Comparison of ENCODE assay signal across 7 mouse cellular contexts in genomic region chr19:10033211-10033973, GRCm38 (mm10). TPM values are rescaled to one million over a fixed set of nuclear protein-coding genes. Genes with fewer than 3 reads are reported as not detected.
DNase-seq lines count a peak whose midpoint lies in the region; ATAC-seq and TF ChIP-seq lines count a peak whose summit lies in the region.

No protein-coding gene starts in this region.

- peak; percentile 92 for TF ChIP-seq CTCF in E14TG2a.4 (conservative IDR thresholded peaks at IDR 0.05; ENCODE audit: low read length)

- H3K27me3 ChIP-seq in E14TG2a.4 (ENCODE audit: insufficient read depth, low read length), result peaks cover 25% of the 10 kb centered on the region

- H3K36me3 ChIP-seq in E14TG2a.4 (ENCODE audit: insufficient read depth, low read length), result peaks cover 22% of the 10 kb centered on the region; the same call in 1 of the 2 replicates

- H3K4me3 ChIP-seq in E14TG2a.4 (replicated peaks; ENCODE audit: low read length), result no peak overlapping the region

- peak; percentile 65 to 72 for ATAC-seq in hematopoietic stem cell, adult 5-6 weeks (replicated peaks in 1 of 2; ENCODE audit: insufficient read depth in 1 of 2, low FRiP score in 2 of 2, low TSS enrichment in 1 of 2, low read depth in 1 of 2, poor library complexity in 2 of 2, severe bottlenecking in 2 of 2)

- DNase-seq in T-cell, adult 2 months (ENCODE audit: low spot score), result peak; percentile 47
- peak; percentile 63 for DNase-seq in embryo, embryonic 9.5 days (ENCODE audit: extremely low spot score)
- DNase-seq in layer of hippocampus, postnatal 36 days, result peak; percentile 37 to 47
- peak; percentile 77 for DNase-seq in lung, postnatal 36 days
- peak; percentile 67 to 72 for DNase-seq in right cerebral cortex, adult 2 months (ENCODE audit: low spot score in 2 of 2)

- H3K9me3 ChIP-seq in E14TG2a.4 (ENCODE audit: low read length), result no peaks in the 10 kb centered on the region

- H3K4me1 ChIP-seq in E14TG2a.4 (replicated peaks; ENCODE audit: low read depth, low read length), result peaks cover 5% of the 10 kb centered on the region; the same call in 1 of the 2 replicates

RNA-seq across cellular contexts. Expression of gene Fads3, which starts 8.0 kb away (rescaled TPM):
- 3.4 and 6.3 TPM in 2 replicates for total RNA-seq in hematopoietic stem cell, adult 5-6 weeks (2017)
- total RNA-seq in layer of hippocampus, postnatal 36 days (2021), result 10 to 100 TPM; 24.3 to 24.5 TPM

RNA-seq across cellular contexts. Expression of gene Rab3il1, which starts 31.9 kb away (rescaled TPM):
- total RNA-seq in hematopoietic stem cell, adult 5-6 weeks (2017), result 11.2 and 13.1 TPM in 2 replicates
- 10 to 100 TPM in 1 of 2 experiments, 1 to 10 TPM in 1; 8.9 to 10.4 TPM for total RNA-seq in layer of hippocampus, postnatal 36 days (2021)

RNA-seq across cellular contexts. Expression of gene Best1, which starts 32.0 kb away (rescaled TPM):
- total RNA-seq in hematopoietic stem cell, adult 5-6 weeks (2017), result 2.5 TPM in 1 of 2 replicates, not detected in the other
- total RNA-seq in layer of hippocampus, postnatal 36 days (2021), result under 1 TPM; 0.52 to 0.58 TPM

RNA-seq across cellular contexts. Expression of gene Fth1, which starts 53.0 kb away (rescaled TPM):
- total RNA-seq in hematopoietic stem cell, adult 5-6 weeks (2017), result 535 and 658 TPM in 2 replicates
- 1,000 to 10,000 TPM; 2,856 to 3,180 TPM for total RNA-seq in layer of hippocampus, postnatal 36 days (2021)
